Mouse (Mus musculus) kidney, adult 2 months (tissue): ENCODE measurements around the gene Mmd2.

ENCODE experiments used
- CTCF ChIP-seq: fragments of 200-500 bp; conservative IDR thresholded peaks from 2 replicates; pipeline ENCODE4 v1.5.1; 2011; ENCODE audit warnings: low read depth, mild to moderate bottlenecking, control low read depth, low read length, moderate library complexity, mixed read lengths; ENCODE audit not compliant: insufficient read depth, insufficient read length
- POLR2A ChIP-seq: fragments of 200-500 bp; IDR thresholded peaks from one replicate; pipeline ENCODE4 v1.6.1; 2011; ENCODE audit warnings: low read depth, low read length, control low read depth

DNA sequence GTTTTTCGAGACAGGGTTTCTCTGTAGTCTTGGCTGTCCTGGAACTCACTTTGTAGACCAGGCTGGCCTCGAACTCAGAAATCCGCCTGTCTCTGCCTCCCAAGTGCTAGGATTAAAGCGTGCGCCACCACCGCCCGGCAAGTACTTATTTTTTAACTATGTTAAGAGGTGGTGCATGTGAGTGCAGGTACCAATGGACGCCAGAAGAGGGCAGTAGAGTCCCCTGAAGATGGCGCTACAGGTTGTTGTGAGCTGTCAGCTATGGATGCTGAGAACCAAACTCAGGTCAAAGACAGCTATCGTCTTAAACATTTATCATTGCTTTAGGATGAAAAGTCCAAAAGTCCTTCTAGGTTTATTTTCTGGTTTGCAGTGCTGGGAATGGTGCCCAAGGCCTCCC, 30.4 kb downstream of the Mmd2 start:
- TF ChIP-seq POLR2A (no peak), CTCF (0 out of 2 replicates have a peak, but pooled peaks have one; percentile 15)
